9 mouse cellular contexts compared by ENCODE assay signal in the genomic region with DNA sequence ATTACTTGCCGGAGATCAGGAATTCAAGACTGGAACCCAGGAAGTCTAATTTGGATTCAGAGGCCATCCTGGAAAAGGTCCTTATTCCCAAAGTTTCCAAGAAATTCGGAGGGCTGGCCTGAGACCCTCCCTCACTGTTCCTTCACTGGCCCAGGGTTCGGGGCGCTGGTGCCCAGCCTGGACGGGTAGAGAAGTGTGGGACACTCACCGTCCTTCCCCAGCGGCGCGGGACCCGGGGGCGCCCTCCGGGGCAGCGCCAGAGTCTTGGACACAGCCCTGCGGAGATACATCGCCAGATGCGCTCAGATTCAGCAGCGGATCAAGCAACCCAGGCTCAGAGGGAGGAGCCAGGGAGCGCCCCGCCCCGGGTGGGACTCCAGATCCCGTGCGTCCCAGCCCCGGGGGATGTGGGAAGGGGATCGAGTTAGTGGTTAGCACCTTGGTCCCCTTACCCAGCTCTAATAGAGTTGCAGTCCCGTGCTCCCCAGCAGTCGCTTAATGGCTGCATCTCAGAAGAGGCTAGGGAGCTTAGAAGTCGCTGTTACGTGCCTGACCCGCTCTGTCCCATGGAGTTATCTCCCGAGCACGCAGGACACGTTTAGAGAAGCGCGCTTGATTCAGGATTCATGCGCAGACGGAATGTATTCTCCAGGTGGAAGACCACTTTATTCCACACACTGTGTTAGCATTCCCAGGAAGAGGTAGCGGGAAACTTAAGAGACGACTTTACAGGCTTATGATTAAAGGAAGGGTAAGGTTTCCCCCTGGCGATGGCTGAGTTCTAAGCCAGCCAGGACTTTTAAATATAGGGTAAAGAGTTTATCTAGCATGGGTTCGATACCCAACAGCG. TPM values are rescaled to one million over a fixed set of nuclear protein-coding genes. Genes with fewer than 3 reads are reported as not detected.
A peak's percentile ranks its signal among the peaks of the same experiment; 100 is the strongest.
DNase-seq lines count a peak whose midpoint lies in the region; ATAC-seq and TF ChIP-seq lines count a peak whose summit lies in the region.
"Had no signal": no experiment of that assay in that cellular context is flagged by ENCODE, and none has a peak within 500 bp of the region (broad histone marks: within the 10 kb centered on the region; RNA-seq: fewer than 3 reads in every experiment).

A gene (minus strand): TSS at position 520 of the 850 bp plus-strand sequence.

- intact Hi-C loops in heart, postnatal 36 days (cut with DNase I): loop anchor here (1.0 kb wide), 1 partner anchor 18 kb away; no protein-coding TSS in a partner anchor

- H3K9me3 ChIP-seq in MEL (replicated peaks; ENCODE audit: insufficient read depth, low read length): no peaks in the 10 kb centered on the region
- H3K9me3 ChIP-seq in forebrain, embryonic 12.5 days: no peaks in the 10 kb centered on the region
- no peaks in the 10 kb centered on the region for H3K9me3 ChIP-seq in limb, embryonic 12.5 days
- H3K9me3 ChIP-seq in midbrain, embryonic 12.5 days: no peaks in the 10 kb centered on the region

- peak; percentile 83 for ATAC-seq in forebrain, embryonic 12.5 days (ENCODE audit: low FRiP score)
- peak; percentile 62 for ATAC-seq in limb, embryonic 12.5 days (ENCODE audit: insufficient number of reproducible peaks, insufficient read depth, low FRiP score, low TSS enrichment, low read depth)
- peak; percentile 87 for ATAC-seq in midbrain, embryonic 12.5 days (ENCODE audit: low FRiP score, low read depth)

- peak in 1 of 3 experiments; percentile 36; a peak in 2 of 6 replicates for TF ChIP-seq CTCF in MEL (IDR thresholded peaks at IDR 0.05 in 2 of 3, conservative IDR thresholded peaks at IDR 0.05 in 1 of 3; ENCODE audit: control insufficient read depth in 1 of 3, insufficient read depth in 1 of 3, low read depth in 2 of 3, low read length in 3 of 3, poor library complexity in 1 of 3, severe bottlenecking in 1 of 3)
- no peak for TF ChIP-seq CTCF in bone marrow, adult 2 months (IDR thresholded peaks at IDR 0.05; ENCODE audit: control insufficient read depth, insufficient read depth, low read length)

- H3K27ac ChIP-seq in MEL (ENCODE audit: control insufficient read depth, low read depth, low read length): 0 out of 2 replicates have a peak within 1 kb of the TSS, but pooled peaks have one; percentile 3
- no peak within 1 kb of the TSS for H3K27ac ChIP-seq in bone marrow, adult 2 months (ENCODE audit: control insufficient read depth, insufficient read depth, low read depth, low read length, poor library complexity)
- H3K27ac ChIP-seq in forebrain, embryonic 12.5 days: no peak within 1 kb of the TSS
- H3K27ac ChIP-seq in limb, embryonic 12.5 days: no peak within 1 kb of the TSS
- no peak within 1 kb of the TSS for H3K27ac ChIP-seq in midbrain, embryonic 12.5 days (replicated peaks)

- H3K36me3 ChIP-seq in MEL (ENCODE audit: control insufficient read depth in 1 of 2, insufficient read depth in 2 of 2, low read length in 2 of 2): peaks cover 0 to 2% of the 10 kb centered on the region in 2 experiments; a peak in 1 of 4 replicates
- H3K36me3 ChIP-seq in forebrain, embryonic 12.5 days (replicated peaks): no peaks in the 10 kb centered on the region
- H3K36me3 ChIP-seq in limb, embryonic 12.5 days: no peaks in the 10 kb centered on the region
- H3K36me3 ChIP-seq in midbrain, embryonic 12.5 days: no peaks in the 10 kb centered on the region

- DNase-seq in MEL (ENCODE audit: low read depth, low spot score): peak; percentile 91
- DNase-seq in heart, postnatal 36 days: peak; percentile 65 to 74
- peak; percentile 53 to 78 for DNase-seq in spleen, postnatal 4 days (ENCODE audit: low spot score in 2 of 2)
- no peak for DNase-seq in left cerebral cortex, adult 11 months (ENCODE audit: low spot score)

- WGBS in bone marrow, adult 2 months: 5% methylated on average over 41 of the region's 41 CpGs
- 3% methylated on average over 41 of the region's 41 CpGs for WGBS in forebrain, embryonic 12.5 days
- WGBS in limb, embryonic 12.5 days: 3% methylated on average over 41 of the region's 41 CpGs
- 2% methylated on average over 41 of the region's 41 CpGs for WGBS in midbrain, embryonic 12.5 days

- H3K9ac ChIP-seq in MEL (ENCODE audit: control insufficient read depth, low read depth, low read length, poor library complexity, severe bottlenecking): peak within 1 kb of the TSS; percentile 55
- H3K9ac ChIP-seq in forebrain, embryonic 12.5 days: peak within 1 kb of the TSS; percentile 49; the same call in 1 of the 2 replicates
- H3K9ac ChIP-seq in limb, embryonic 12.5 days (replicated peaks): peak within 1 kb of the TSS; percentile 63
- H3K9ac ChIP-seq in midbrain, embryonic 12.5 days (replicated peaks): peak within 1 kb of the TSS; percentile 43

- H3K79me2 ChIP-seq in MEL (ENCODE audit: control insufficient read depth, insufficient read depth, low read length, poor library complexity): no peaks in the 10 kb centered on the region

- no peaks in the 10 kb centered on the region for H3K27me3 ChIP-seq in MEL (ENCODE audit: control insufficient read depth in 1 of 2, insufficient read depth in 2 of 2, low read length in 2 of 2)
- H3K27me3 ChIP-seq in forebrain, embryonic 12.5 days: peaks cover 33% of the 10 kb centered on the region
- peaks cover 40% of the 10 kb centered on the region for H3K27me3 ChIP-seq in limb, embryonic 12.5 days
- peaks cover 37% of the 10 kb centered on the region for H3K27me3 ChIP-seq in midbrain, embryonic 12.5 days

- peaks cover 0 to 3% of the 10 kb centered on the region in 2 experiments; a peak in 1 of 4 replicates for H3K4me1 ChIP-seq in MEL (ENCODE audit: control insufficient read depth in 1 of 2, insufficient read depth in 2 of 2, low read length in 2 of 2)
- H3K4me1 ChIP-seq in bone marrow, adult 2 months (ENCODE audit: control insufficient read depth, insufficient read depth, low read length): no peaks in the 10 kb centered on the region; the same call in 1 of the 2 replicates
- peaks cover 26% of the 10 kb centered on the region for H3K4me1 ChIP-seq in forebrain, embryonic 12.5 days
- H3K4me1 ChIP-seq in limb, embryonic 12.5 days (replicated peaks): no peaks in the 10 kb centered on the region
- H3K4me1 ChIP-seq in midbrain, embryonic 12.5 days: peaks cover 26% of the 10 kb centered on the region

- peak; percentile 27 for TF ChIP-seq RAD21 in MEL (IDR thresholded peaks at IDR 0.05; ENCODE audit: low read depth, low read length)

- H3K4me3 ChIP-seq in MEL (ENCODE audit: control insufficient read depth in 1 of 2, insufficient read depth in 1 of 2, low read depth in 2 of 2, low read length in 2 of 2): peak within 1 kb of the TSS; percentile 66 to 94
- H3K4me3 ChIP-seq in bone marrow, adult 2 months (replicated peaks; ENCODE audit: control insufficient read depth, low read depth, low read length): peak within 1 kb of the TSS; percentile 66
- peak within 1 kb of the TSS; percentile 48 for H3K4me3 ChIP-seq in forebrain, embryonic 12.5 days (replicated peaks)
- H3K4me3 ChIP-seq in limb, embryonic 12.5 days (replicated peaks): peak within 1 kb of the TSS; percentile 48
- H3K4me3 ChIP-seq in midbrain, embryonic 12.5 days: peak within 1 kb of the TSS; percentile 48

- H3K4me2 ChIP-seq in forebrain, embryonic 12.5 days: peak within 1 kb of the TSS; percentile 71
- peak within 1 kb of the TSS; percentile 80 for H3K4me2 ChIP-seq in limb, embryonic 12.5 days
- peak within 1 kb of the TSS; percentile 71 for H3K4me2 ChIP-seq in midbrain, embryonic 12.5 days (replicated peaks)

- no peak for TF ChIP-seq EP300 in MEL (IDR thresholded peaks at IDR 0.05; ENCODE audit: low read depth in 1 of 2, low read length in 2 of 2)

- peak in 1 of 2 experiments; percentile 48; a peak in 1 of 4 replicates for TF ChIP-seq POLR2A in MEL (IDR thresholded peaks at IDR 0.05; ENCODE audit: control insufficient read depth in 1 of 2, insufficient read depth in 1 of 2, low read depth in 1 of 2, low read length in 2 of 2, poor library complexity in 1 of 2)
- no peak for TF ChIP-seq POLR2A in bone marrow, adult 2 months (IDR thresholded peaks at IDR 0.05; ENCODE audit: borderline replicate concordance, control insufficient read depth, low read depth, low read length)

TF ChIP-seq in MEL, 35 proteins besides CTCF, POLR2A, EP300 and RAD21 (continues in another document):
- TF ChIP-seq POLR2AphosphoS5 (IDR thresholded peaks at IDR 0.05; ENCODE audit: borderline replicate concordance, low read depth, low read length) (no peak), TCF12 (IDR thresholded peaks at IDR 0.05; ENCODE audit: low read depth, low read length) (no peak), NRF1 (IDR thresholded peaks at IDR 0.05; ENCODE audit: insufficient read depth, low read depth, low read length, poor library complexity, severe bottlenecking) (peak; percentile 22; the same call in 1 of the 2 replicates), MAFK (IDR thresholded peaks at IDR 0.05; ENCODE audit: borderline replicate concordance, low read depth, low read length) (no peak), MAX (IDR thresholded peaks at IDR 0.05; ENCODE audit: low read length) (peak; percentile 55; the same call in 1 of the 2 replicates), MYC (IDR thresholded peaks at IDR 0.05; ENCODE audit: low read depth, low read length) (peak; percentile 34; the same call in 1 of the 2 replicates), USF1 (IDR thresholded peaks at IDR 0.05; ENCODE audit: low read depth, low read length) (no peak), ETS1 (IDR thresholded peaks at IDR 0.05; ENCODE audit: low read depth, low read length) (no peak), UBTF (IDR thresholded peaks at IDR 0.05; ENCODE audit: borderline replicate concordance, insufficient read depth, low read depth, low read length) (no peak), ZMIZ1 (IDR thresholded peaks at IDR 0.05; ENCODE audit: low read depth, low read length) (no peak), POLR2AphosphoS2 (IDR thresholded peaks at IDR 0.05; ENCODE audit: low read length) (no peak), KAT2A (conservative IDR thresholded peaks at IDR 0.05; ENCODE audit: low read depth, low read length) (no peak), CHD1 (IDR thresholded peaks at IDR 0.05; ENCODE audit: low read depth, low read length) (no peak), MXI1 (IDR thresholded peaks at IDR 0.05; ENCODE audit: low read depth, low read length) (no peak), USF2 (IDR thresholded peaks at IDR 0.05; ENCODE audit: borderline replicate concordance in 1 of 2, insufficient read depth in 1 of 2, low read depth in 1 of 2, low read length in 2 of 2) (no peak), GABPA (IDR thresholded peaks at IDR 0.05; ENCODE audit: low read depth, low read length) (no peak)

RNA-seq across cellular contexts. Expression of the gene that starts here (rescaled TPM):
- 0.65 and 2.0 TPM in 2 replicates for total RNA-seq in MEL (2012; rRNA removed)
- 1 to 10 TPM in 1 of 2 experiments, not detected in 1; 5.2 TPM for polyA plus RNA-seq in MEL (2012; ENCODE audit: insufficient read depth in 1 of 2, insufficient read length in 2 of 2, low read depth in 1 of 2, low replicate concordance in 2 of 2, missing spikeins in 1 of 2)
- polyA plus RNA-seq in bone marrow, adult 2 months (2011; ENCODE audit: insufficient read depth, insufficient read length, low replicate concordance, missing spikeins): not detected in 2 replicates
- 2.3 and 5.5 TPM in 2 replicates for polyA plus RNA-seq in forebrain, embryonic 12.5 days (2016; fragmentation: Nextera tagmentation; extraction: Ambion mirVana)
- under 1 TPM in 1 of 2 experiments, not detected in 1; 0.33 TPM for total RNA-seq in heart, postnatal 36 days (2021)
- 3.8 and 4.8 TPM in 2 replicates for polyA plus RNA-seq in limb, embryonic 12.5 days (2016; fragmentation: Nextera tagmentation; extraction: Ambion mirVana)
- 11.7 and 19.2 TPM in 2 replicates for polyA plus RNA-seq in midbrain, embryonic 12.5 days (2016; fragmentation: Nextera tagmentation; extraction: Ambion mirVana)
- total RNA-seq: layer of hippocampus, postnatal 36 days had no signal

Comparison
In these comparisons a context has a peak if more than half of its experiments do, and no peak if none do; other contexts are left out.
1. Peak in DNase-seq in heart, postnatal 36 days; RNA of the gene not detected or under 1 TPM.